Mouse (Mus musculus) hindbrain, embryonic 11.5 days (tissue): ENCODE measurements around the gene Shmt1. TPM values are rescaled to one million over a fixed set of nuclear protein-coding genes. Genes with fewer than 3 reads are reported as not detected.

ENCODE experiments used
- ATAC-seq: fragments of 200-750 bp; cut with Nextera tagmentation; 2 replicates; pipeline ENCODE4 v1.8.0; 2017; ENCODE audit warnings: mild to moderate bottlenecking, moderate TSS enrichment, moderate library complexity; ENCODE audit not compliant: low FRiP score
- DNase-seq: peaks from one replicate; pipeline ENCODE4 v3.0.0-alpha.2; 2015; ENCODE audit warnings: low spot score
- H3K27ac ChIP-seq: fragments of 300-500 bp; sonication (generic); 2 replicates; pipeline ENCODE4 v1.5.1; 2014; ENCODE audit warnings: mild to moderate bottlenecking, low read depth, low read length
- H3K27me3 ChIP-seq: fragments of 300-500 bp; sonication (generic); 2 replicates; pipeline ENCODE4 v1.6.1; 2014; ENCODE audit warnings: mild to moderate bottlenecking, low read length, moderate library complexity, mixed read lengths; ENCODE audit not compliant: control insufficient read depth, insufficient read depth
- H3K36me3 ChIP-seq: fragments of 300-500 bp; sonication (generic); 2 replicates; pipeline ENCODE4 v1.6.1; 2014; ENCODE audit warnings: mild to moderate bottlenecking, low read length, moderate library complexity, mixed read lengths; ENCODE audit not compliant: control insufficient read depth, insufficient read depth
- H3K4me1 ChIP-seq: fragments of 300-500 bp; sonication (generic); replicated peaks from 2 replicates; pipeline ENCODE4 v1.6.1; 2014; ENCODE audit warnings: low read length, mixed read lengths; ENCODE audit not compliant: control insufficient read depth, insufficient read depth
- H3K4me2 ChIP-seq: fragments of 300-500 bp; sonication (generic); replicated peaks from 2 replicates; pipeline ENCODE4 v1.6.1; 2014; ENCODE audit warnings: mild to moderate bottlenecking, low read depth, low read length
- H3K4me3 ChIP-seq: fragments of 300-500 bp; sonication (generic); 2 replicates; pipeline ENCODE4 v1.5.1; 2014; ENCODE audit warnings: low read depth, low read length
- H3K9ac ChIP-seq: fragments of 300-500 bp; sonication (generic); 2 replicates; pipeline ENCODE4 v1.6.1; 2014; ENCODE audit warnings: low read depth, low read length
- H3K9me3 ChIP-seq: fragments of 300-500 bp; sonication (generic); 2 replicates; pipeline ENCODE4 v1.6.1; 2016; ENCODE audit warnings: low read length; ENCODE audit not compliant: control insufficient read depth
- WGBS: fragments of 180-500 bp; shearing (Covaris S2); extraction: QIAGEN DNeasy Blood & Tissue Kit; methylation state at CpG from one replicate; pipeline ENCODE4 v1.1.7; 2014; 5-methylcytosine and 5-hydroxymethylcytosine counted together
- polyA plus RNA-seq: library from polyadenylated mRNA; unstranded; fragments of >200 nt; fragmentation: Nextera tagmentation; extraction: Ambion mirVana; gene quantifications from 2 replicates; pipeline ENCODE4 v1.2.1, GENCODE M21; 2014

Shmt1 gene
- polyA plus RNA-seq, 1 experiment from 2014 or later = 32.9 TPM

GRCm38 (mm10) chr11:60809546-60809945, 2.0 kb downstream of the Shmt1 start:
- ATAC-seq (no peak), DNase-seq (no peak)
- no peaks in the 10 kb centered on the region for H3K36me3 ChIP-seq
- H3K27me3 ChIP-seq = no peaks in the 10 kb centered on the region
- H3K4me3 ChIP-seq = no peak overlapping the region; the same call in 1 of the 2 replicates
- no peaks in the 10 kb centered on the region for H3K9me3 ChIP-seq
- 70% methylated on average over 1 of the region's 1 CpGs for WGBS
- H3K9ac ChIP-seq = no peak overlapping the region
- H3K27ac ChIP-seq = no peak overlapping the region
- peak overlapping the region; percentile 82; the same call in 1 of the 2 replicates for H3K4me2 ChIP-seq
- no peaks in the 10 kb centered on the region for H3K4me1 ChIP-seq

- Histone ChIP-seq H3K36me3 (no peaks in the 10 kb centered on the region), H3K4me2 (no peak overlapping the region), H3K27me3 (no peaks in the 10 kb centered on the region), H3K9ac (no peak overlapping the region), H3K27ac (no peak overlapping the region), H3K9me3 (no peaks in the 10 kb centered on the region), H3K4me3 (no peak overlapping the region), H3K4me1 (no peaks in the 10 kb centered on the region)
- 86% methylated on average over 4 of the region's 4 CpGs for WGBS
- no peak for ATAC-seq
- no peak for DNase-seq
These were observed 3.0 kb downstream of the Shmt1 start for GRCm38 (mm10) chr11:60808286-60809070.

GRCm38 (mm10) chr11:60800892-60801291, 10.6 kb downstream of the Shmt1 start:
- Histone ChIP-seq H3K4me3 (no peak overlapping the region), H3K9me3 (no peaks in the 10 kb centered on the region), H3K4me1 (no peaks in the 10 kb centered on the region), H3K36me3 (0 out of 2 replicates have a peak, but pooled peaks cover 5% of the 10 kb centered on the region), H3K9ac (no peak overlapping the region), H3K4me2 (no peak overlapping the region), H3K27me3 (no peaks in the 10 kb centered on the region), H3K27ac (no peak overlapping the region)
- 77% methylated on average over 1 of the region's 1 CpGs for WGBS
- no peak for ATAC-seq
- no peak for DNase-seq

GRCm38 (mm10) chr11:60799977-60800376, 11.5 kb downstream of the Shmt1 start:
- Histone ChIP-seq H3K27me3 (no peaks in the 10 kb centered on the region), H3K9ac (no peak overlapping the region), H3K36me3 (0 out of 2 replicates have a peak, but pooled peaks cover 5% of the 10 kb centered on the region), H3K4me2 (no peak overlapping the region), H3K9me3 (no peaks in the 10 kb centered on the region), H3K4me3 (no peak overlapping the region), H3K27ac (no peak overlapping the region), H3K4me1 (no peaks in the 10 kb centered on the region)
- DNase-seq = no peak
- WGBS = 93% methylated on average over 4 of the region's 4 CpGs
- no peak for ATAC-seq

GRCm38 (mm10) chr11:60796342-60796741, 15.2 kb downstream of the Shmt1 start:
- DNase-seq (no peak), ATAC-seq (no peak)
- 0 out of 2 replicates have a peak, but pooled peaks cover 5% of the 10 kb centered on the region for H3K36me3 ChIP-seq
- no peaks in the 10 kb centered on the region for H3K27me3 ChIP-seq
- no peak overlapping the region for H3K4me2 ChIP-seq
- no peaks in the 10 kb centered on the region for H3K4me1 ChIP-seq
- no peak overlapping the region for H3K27ac ChIP-seq
- H3K9me3 ChIP-seq = no peaks in the 10 kb centered on the region
- no peak overlapping the region for H3K4me3 ChIP-seq
- no peak overlapping the region for H3K9ac ChIP-seq
- WGBS = 91% methylated on average over 11 of the region's 11 CpGs

- no peak overlapping the region for H3K9ac ChIP-seq
- DNase-seq (no peak), ATAC-seq (no peak)
- no peak overlapping the region for H3K27ac ChIP-seq
- 80% methylated on average over 2 of the region's 2 CpGs for WGBS
- H3K4me2 ChIP-seq = no peak overlapping the region
- no peaks in the 10 kb centered on the region for H3K9me3 ChIP-seq
- H3K4me3 ChIP-seq = no peak overlapping the region
- H3K36me3 ChIP-seq = peaks cover 2% of the 10 kb centered on the region; the same call in 1 of the 2 replicates
- H3K27me3 ChIP-seq = no peaks in the 10 kb centered on the region
- H3K4me1 ChIP-seq = no peaks in the 10 kb centered on the region
These were observed 21.0 kb downstream of the Shmt1 start for GRCm38 (mm10) chr11:60790472-60790871.

- H3K4me3 ChIP-seq = no peak overlapping the region
These were observed 23.9 kb downstream of the Shmt1 start for GRCm38 (mm10) chr11:60787595-60787994.

GRCm38 (mm10) chr11:60784179-60784922, 27.2 kb downstream of the Shmt1 start:
- 94% methylated on average over 8 of the region's 8 CpGs for WGBS
- no peaks in the 10 kb centered on the region for H3K9me3 ChIP-seq
- no peak overlapping the region for H3K27ac ChIP-seq
- no peak for ATAC-seq
- no peak for DNase-seq
- H3K4me3 ChIP-seq = no peak overlapping the region
- no peak overlapping the region for H3K4me2 ChIP-seq
- peaks cover 17% of the 10 kb centered on the region for H3K4me1 ChIP-seq
- H3K36me3 ChIP-seq = peaks cover 9% of the 10 kb centered on the region; the same call in 1 of the 2 replicates
- H3K9ac ChIP-seq = no peak overlapping the region
- no peaks in the 10 kb centered on the region for H3K27me3 ChIP-seq

More at GRCm38 (mm10) chr11:60787595-60787994, 23.9 kb downstream of the Shmt1 start:
- WGBS = 71% methylated on average over 1 of the region's 1 CpGs
- Histone ChIP-seq H3K27me3 (no peaks in the 10 kb centered on the region), H3K4me2 (no peak overlapping the region), H3K27ac (no peak overlapping the region), H3K4me1 (no peaks in the 10 kb centered on the region), H3K36me3 (peaks cover 9% of the 10 kb centered on the region; the same call in 1 of the 2 replicates), H3K9me3 (no peaks in the 10 kb centered on the region), H3K9ac (no peak overlapping the region)
- ATAC-seq = no peak
- DNase-seq = no peak
